Mouse (Mus musculus): ENCODE data around the gene Olfr509.
"Not testable (repeated sequence)": the region's sequence is repeated elsewhere in the genome, so short reads cannot be mapped to it uniquely, and the experiment has no call there.

Olfr509 gene

GRCm38 (mm10) chr7:108651806-108652205, at the start of gene Olfr509:
Gene Olfr509, minus strand, starts transcription at chr7:108651906.
- no peak for DNase-seq (ENCODE audit: low spot score in 2 of 2)

GRCm38 (mm10) chr7:108678886-108679285, 27.2 kb upstream of the Olfr509 start:
- DNase-seq (ENCODE audit: low spot score in 2 of 2), result no peak

GRCm38 (mm10) chr7:108671058-108671457, 19.4 kb upstream of the Olfr509 start:
- DNase-seq (ENCODE audit: low spot score in 2 of 2), result no peak

- no peak for DNase-seq (ENCODE audit: low spot score in 2 of 2)
Observed at GRCm38 (mm10) chr7:108666118-108666517, 14.4 kb upstream of the Olfr509 start, which contains the start of gene Olfr510. Gene Olfr510, plus strand, starts transcription at chr7:108666418.

- no peak for DNase-seq (ENCODE audit: low spot score in 2 of 2)
Observed at GRCm38 (mm10) chr7:108662419-108662818, 10.7 kb upstream of the Olfr509 start.

GRCm38 (mm10) chr7:108629694-108630093, 22.0 kb downstream of the Olfr509 start, which contains the start of gene Olfr508:
Gene Olfr508, plus strand, starts transcription at chr7:108629994.
- DNase-seq (ENCODE audit: low spot score in 2 of 2), result no peak

- DNase-seq (ENCODE audit: low spot score in 2 of 2), result no peak
Observed at GRCm38 (mm10) chr7:108621514-108621913, 30.2 kb downstream of the Olfr509 start, which contains the start of gene Olfr507. Gene Olfr507, plus strand, starts transcription at chr7:108621814.

GRCm38 (mm10) chr7:108616781-108617180, 34.9 kb downstream of the Olfr509 start:
- not testable (repeated sequence) for DNase-seq (ENCODE audit: low spot score in 2 of 2)

GRCm38 (mm10) chr7:108614110-108614509, 37.6 kb downstream of the Olfr509 start:
- no peak for DNase-seq (ENCODE audit: low spot score in 2 of 2)

- no peak for DNase-seq (ENCODE audit: low spot score in 2 of 2)
Observed at GRCm38 (mm10) chr7:108610487-108610886, 41.2 kb downstream of the Olfr509 start, which contains the start of gene Olfr506. Gene Olfr506, plus strand, starts transcription at chr7:108610787.

- DNase-seq (ENCODE audit: low spot score in 2 of 2), result not testable (repeated sequence)
Observed at GRCm38 (mm10) chr7:108601916-108602315, 49.8 kb downstream of the Olfr509 start.
